Mouse (Mus musculus) megakaryocyte, adult 5-6 weeks (primary cell): ENCODE data around the gene Atg9a. TPM values are rescaled to one million over a fixed set of nuclear protein-coding genes. Genes with fewer than 3 reads are reported as not detected.
A peak's percentile ranks its signal among the peaks of the same experiment; 100 is the strongest.

ENCODE experiments used
- ATAC-seq: 2 replicates; pipeline ENCODE4 v1.8.0; 2016; ENCODE audit warnings: mild to moderate bottlenecking, inconsistent platforms; ENCODE audit not compliant: poor library complexity, severe bottlenecking
- total RNA-seq, 2 experiments: library from RNA; stranded (forward) in 1 of 2; stranded (reverse) in 1 of 2; fragments of 153-499, 151-499 nt in 1 of 2; fragments of 221-1000, 200-1000 nt in 1 of 2; gene quantifications; 2 replicates each; pipeline versions ENCODE4 v1.2.3 to v1.2.4; 2015 to 2017

The Atg9a gene
- total RNA-seq, 2 experiments from 2014 or later = 21.3 to 26.7 TPM

GRCm38 (mm10) chr1:75216797-75217585, 25.0 kb upstream of the Atg9a start:
- ATAC-seq = no peak

DNA sequence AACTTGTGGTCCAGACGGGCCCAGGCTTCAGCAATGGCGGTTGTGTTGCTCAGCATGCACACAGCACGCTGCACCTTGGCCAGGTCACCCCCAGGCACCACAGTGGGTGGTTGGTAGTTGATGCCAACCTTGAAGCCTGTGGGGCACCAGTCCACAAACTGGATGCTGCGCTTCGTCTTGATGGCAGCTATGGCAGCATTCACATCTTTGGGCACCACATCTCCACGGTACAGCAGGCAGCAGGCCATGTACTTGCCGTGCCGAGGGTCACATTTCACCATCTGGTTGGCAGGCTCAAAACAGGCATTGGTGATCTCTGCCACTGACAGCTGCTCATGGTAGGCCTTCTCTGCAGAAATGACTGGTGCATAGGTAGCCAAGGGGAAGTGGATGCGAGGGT, 23.8 kb upstream of the Atg9a start:
- no peak for ATAC-seq

GRCm38 (mm10) chr1:75214886-75215285, 22.9 kb upstream of the Atg9a start:
- ATAC-seq = no peak

- ATAC-seq = no peak
These were observed 22.4 kb upstream of the Atg9a start for GRCm38 (mm10) chr1:75214442-75214841.

DNA sequence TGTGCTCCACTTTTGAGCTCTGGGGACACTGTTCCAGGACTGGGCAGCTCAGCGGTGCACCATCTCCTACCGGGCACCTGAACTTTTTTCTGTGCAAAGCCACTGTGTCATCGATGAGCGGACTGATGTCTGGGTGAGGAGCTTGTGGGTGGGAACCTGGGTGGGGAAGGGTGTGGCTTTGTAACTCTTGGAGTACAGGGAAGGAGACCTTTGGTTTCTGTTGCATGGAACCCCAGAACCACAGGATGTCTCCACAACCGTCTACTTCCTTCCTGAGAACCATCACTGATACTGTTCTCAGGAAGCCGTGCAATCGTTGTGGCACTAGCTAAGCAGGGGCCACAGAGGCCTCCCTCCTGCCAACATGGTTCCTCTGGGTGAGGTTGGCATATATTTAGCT, 21.1 kb upstream of the Atg9a start:
- ATAC-seq = peak; percentile 57

DNA sequence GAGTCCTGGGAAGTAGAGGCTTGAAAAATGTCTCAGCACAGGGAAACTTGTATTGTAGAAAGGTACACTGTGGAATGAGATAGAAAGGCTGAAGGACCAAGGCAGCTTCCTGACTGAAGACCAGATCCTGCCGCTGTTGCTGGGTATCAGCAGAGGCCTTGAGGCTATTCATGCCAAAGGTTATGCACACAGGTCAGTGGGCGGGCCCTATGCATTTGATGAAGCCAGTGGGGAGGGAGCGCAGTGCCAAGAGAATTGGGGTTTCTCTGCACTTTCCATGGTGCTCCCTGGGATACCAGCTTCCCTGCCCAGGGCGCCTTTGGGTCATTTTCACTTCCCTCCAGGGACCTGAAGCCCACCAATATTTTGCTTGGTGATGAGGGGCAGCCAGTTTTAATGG, 20.5 kb upstream of the Atg9a start:
- no peak for ATAC-seq

DNA sequence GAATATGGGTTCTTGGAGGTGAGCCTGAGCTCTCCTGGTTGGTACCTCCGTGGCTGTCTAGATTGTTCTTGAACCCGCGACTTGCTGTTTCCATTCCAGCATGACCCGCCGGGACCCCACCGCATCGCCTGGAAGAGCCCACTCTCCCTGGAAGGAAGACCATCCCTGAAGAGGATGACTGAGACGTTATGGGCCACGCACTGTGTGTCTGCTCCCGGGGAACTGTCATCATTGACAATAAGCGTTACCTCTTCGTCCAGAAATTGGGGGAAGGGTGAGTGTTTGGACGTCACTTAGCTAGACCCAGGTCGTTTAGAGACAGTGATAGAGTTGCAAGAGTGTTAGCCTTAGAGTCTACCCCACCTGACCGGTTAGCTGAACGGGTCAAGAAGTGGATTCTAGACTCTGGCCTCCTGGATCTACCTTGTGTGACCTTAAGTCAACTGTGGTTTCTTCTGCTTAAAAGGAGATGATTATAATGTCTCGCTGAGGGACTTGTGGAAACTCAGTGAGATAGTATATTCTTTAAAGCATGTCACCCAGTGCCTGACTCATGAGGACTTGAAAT, 19.2 kb upstream of the Atg9a start:
- no peak for ATAC-seq

DNA sequence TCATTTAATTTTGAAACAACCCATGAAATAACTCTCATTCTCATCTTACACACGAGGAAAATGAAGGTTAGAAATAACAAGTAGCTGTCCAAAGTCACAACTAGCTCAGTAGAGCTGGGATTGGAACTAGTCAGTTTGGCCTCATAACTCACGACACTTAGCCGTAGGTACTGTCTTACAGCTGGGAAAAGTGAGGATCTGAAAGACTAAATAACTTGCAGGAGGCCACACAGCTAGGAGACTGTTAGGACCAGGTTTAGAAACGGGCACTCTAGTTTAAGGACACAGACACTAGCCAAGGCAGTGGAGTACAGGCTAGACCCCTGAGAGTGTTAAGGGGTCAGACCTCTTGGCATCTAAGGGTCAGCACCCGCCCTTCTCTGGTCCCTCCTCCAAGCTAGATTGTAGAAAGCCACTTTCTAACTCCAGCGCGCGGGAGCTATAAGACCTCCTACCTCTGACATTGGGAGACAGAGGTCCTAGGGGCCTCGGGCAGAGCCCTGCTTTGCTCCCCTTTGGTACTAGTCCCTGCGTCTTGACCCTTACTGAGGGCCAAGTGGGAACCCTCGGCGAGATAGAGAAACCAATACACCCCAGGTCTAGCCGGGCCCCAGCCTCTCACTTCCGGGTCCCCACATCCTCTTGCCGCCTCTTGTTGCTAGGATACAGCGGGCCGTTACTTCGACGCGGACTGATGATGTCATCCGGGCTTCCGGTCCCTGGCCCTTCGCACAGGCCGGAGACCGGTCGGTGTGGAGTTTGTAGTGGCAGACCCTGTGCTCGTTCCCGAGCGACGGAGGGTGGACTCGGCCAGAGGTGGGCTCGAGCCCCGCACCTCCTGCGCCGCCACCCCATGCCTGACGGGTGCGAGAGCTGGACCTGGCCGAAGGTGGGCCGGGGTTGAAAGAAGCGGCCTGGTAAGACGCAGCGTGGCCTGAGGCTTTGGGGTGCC, 18.4 kb upstream of the Atg9a start, which contains the start of the genes Glb1l and Stk16:
Gene Glb1l (minus strand): TSS at position 678 of the 952 bp plus-strand sequence.
Gene Stk16 (plus strand): TSS at position 703 of the 952 bp plus-strand sequence.
- ATAC-seq = peak; percentile 83

- ATAC-seq = peak; percentile 12; the same call in 1 of the 2 replicates
These were observed 17.1 kb upstream of the Atg9a start for GRCm38 (mm10) chr1:75208967-75209678.

DNA sequence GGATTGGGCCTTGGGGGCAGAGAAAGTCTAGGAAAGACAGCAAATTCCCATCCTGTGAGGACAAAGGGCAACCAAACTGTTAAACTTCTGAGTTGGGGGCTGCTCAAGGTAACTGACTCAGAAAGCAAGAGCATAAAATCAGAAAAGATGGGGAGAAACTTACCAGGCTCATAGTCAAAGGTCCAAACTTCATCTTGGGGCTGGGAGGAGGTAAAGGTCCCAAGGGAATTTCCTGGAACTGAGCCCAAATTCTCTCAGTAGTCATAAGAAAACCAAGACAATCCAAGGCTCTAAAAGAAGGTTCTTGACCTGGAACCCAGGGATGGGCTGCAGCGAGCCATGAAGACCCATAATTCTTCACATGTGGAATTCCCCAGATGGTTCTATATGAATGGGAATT, 9.2 kb upstream of the Atg9a start:
- no peak for ATAC-seq

DNA sequence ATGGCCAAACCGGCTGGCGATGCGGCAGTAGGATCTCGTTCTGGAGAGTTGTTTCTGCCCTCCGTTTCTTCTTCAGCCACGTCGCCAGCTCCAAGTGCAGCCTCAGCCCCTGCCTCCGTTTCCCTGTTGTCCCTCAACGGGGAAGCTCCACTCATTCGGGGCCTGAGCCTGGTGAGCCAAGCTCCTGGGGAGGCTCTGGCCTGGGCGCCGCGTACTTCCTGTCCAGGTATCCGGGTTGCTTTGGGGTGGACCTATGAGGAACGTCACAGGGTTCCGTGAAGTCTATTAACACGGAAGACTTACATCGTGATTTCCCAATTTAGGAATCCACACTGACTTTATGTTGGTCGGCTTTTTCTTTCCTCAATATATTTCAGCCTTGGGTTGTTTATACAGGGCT, 456 bp upstream of the Atg9a start:
- ATAC-seq = peak; percentile 60

GRCm38 (mm10) chr1:75191258-75191621, 756 bp downstream of the Atg9a start:
- no peak for ATAC-seq

DNA sequence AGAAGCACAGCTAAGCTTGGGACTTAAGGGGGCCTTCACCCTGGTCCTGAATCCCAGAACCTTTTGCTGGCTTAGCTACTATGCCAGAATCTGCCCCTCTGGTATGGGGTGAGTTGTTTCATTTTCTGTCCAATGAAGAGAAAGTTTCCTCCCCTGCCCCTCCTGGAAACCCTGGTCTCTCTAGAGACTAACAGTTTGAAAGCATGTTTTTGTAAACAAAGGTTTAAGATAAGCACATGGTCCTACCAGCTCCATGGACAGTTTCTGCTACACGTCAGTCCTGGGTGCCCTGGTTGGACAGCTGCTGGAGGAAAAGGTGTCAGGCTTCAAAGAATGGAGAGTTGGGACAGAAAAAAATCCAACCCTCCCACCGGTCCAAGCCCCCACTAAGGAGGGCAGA, 1.4 kb downstream of the Atg9a start:
- no peak for ATAC-seq

- peak; percentile 74 for ATAC-seq
These were observed 4.0 kb downstream of the Atg9a start for GRCm38 (mm10) chr1:75187914-75188483.

DNA sequence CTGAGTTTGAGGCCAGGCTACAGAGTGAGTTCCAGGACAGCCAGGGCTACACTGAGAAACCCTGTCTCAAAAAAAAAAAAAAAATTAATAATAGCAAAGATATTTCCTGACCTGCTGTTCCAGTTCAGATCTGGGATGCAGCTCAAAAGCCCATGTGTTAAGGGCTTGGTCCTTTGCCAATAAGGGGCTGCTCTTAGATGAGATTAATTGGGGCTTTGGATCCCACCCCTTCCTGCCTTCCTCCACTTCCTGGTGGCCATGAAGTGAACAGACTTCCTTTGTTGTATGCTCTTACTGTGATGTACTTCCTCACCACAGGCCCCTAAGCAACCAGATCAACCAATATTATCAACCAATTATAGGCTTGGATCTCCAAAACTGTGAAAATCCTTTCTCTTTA, 4.9 kb downstream of the Atg9a start:
- no peak for ATAC-seq

GRCm38 (mm10) chr1:75185495-75185894, 6.5 kb downstream of the Atg9a start:
- ATAC-seq = no peak

DNA sequence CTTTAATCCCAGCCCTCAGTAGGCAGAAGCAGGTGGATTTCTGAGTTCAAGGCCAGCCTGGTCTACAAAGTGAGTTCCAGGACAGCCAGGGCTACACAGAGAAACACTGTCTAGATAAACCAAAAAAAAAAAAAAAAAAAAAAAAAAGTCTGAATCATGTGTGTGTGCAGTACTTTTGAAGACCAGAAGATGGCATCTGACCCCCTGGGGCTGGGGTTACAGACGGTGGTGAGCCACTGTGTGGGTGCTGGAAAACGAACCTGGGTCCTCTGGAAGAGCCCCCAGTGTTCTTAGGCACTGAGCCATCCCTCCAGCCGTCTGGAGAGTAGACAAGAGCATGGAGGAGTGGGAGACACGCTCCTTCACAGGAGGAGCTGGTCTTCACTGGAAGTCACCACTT, 9.8 kb downstream of the Atg9a start:
- no peak for ATAC-seq

- ATAC-seq = no peak
These were observed 10.6 kb downstream of the Atg9a start for GRCm38 (mm10) chr1:75181377-75181870.

GRCm38 (mm10) chr1:75180741-75181140, 11.3 kb downstream of the Atg9a start:
- ATAC-seq = no peak

DNA sequence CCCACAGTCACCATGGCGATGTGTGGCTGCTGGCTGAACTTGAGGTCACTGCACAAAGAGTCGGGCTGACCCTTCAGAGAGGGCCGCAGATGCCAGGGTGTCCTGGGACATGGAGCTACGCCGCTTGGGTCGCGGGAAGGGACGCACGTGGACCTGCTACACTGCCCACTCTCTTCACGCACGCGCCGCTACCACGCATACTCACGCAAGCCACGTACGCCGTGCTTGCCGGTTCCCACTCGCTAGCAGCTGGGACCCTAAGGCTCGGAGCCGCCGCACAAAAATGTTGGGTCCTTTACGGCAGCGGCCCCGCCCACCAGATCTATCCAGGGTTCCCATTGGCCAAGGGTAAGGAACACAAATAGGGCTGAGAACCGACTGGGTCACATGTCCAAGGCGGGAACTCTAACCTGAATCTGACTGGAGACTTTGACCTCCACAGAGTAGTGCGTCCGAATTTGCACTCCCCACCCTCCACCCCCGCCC, 11.8 kb downstream of the Atg9a start, which contains the start of gene Abcb6:
Gene Abcb6 (minus strand): TSS at position 288 of the 486 bp plus-strand sequence.
- peak; percentile 90 for ATAC-seq
